Mouse (Mus musculus): ENCODE results near the gene Thada. TPM values are rescaled to one million over a fixed set of nuclear protein-coding genes. Genes with fewer than 3 reads are reported as not detected.
A peak's percentile ranks its signal among the peaks of the same experiment; 100 is the strongest.

The Thada gene
- polyA plus RNA-seq, 1 experiment from 2014 or later, result 2.3 TPM

- DNase-seq (ENCODE audit: low spot score) (no peak), ATAC-seq (no peak)
- Histone ChIP-seq H3K36me3 (ENCODE audit: insufficient read depth, low read length) (no peaks in the 10 kb centered on the region), H3K9ac (replicated peaks; ENCODE audit: low read depth) (no peak overlapping the region), H3K27me3 (replicated peaks; ENCODE audit: insufficient read depth, low read length) (no peaks in the 10 kb centered on the region), H3K27ac (ENCODE audit: low read length) (no peak overlapping the region), H3K9me3 (ENCODE audit: low read length) (no peaks in the 10 kb centered on the region), H3K4me3 (ENCODE audit: low read depth, low read length) (no peak overlapping the region), H3K4me2 (replicated peaks; ENCODE audit: low read depth, low read length) (no peak overlapping the region), H3K4me1 (ENCODE audit: insufficient read depth, low read depth, low read length) (peaks cover 7% of the 10 kb centered on the region)
- no peak for TF ChIP-seq CTCF (IDR thresholded peaks at IDR 0.05)
- TF ChIP-seq EP300 (IDR thresholded peaks at IDR 0.05), result no peak
- WGBS, result 80% methylated on average over 7 of the region's 7 CpGs
These were observed 289.6 kb downstream of the Thada start for GRCm38 (mm10) chr17:84176446-84176845.

- no peak overlapping the region for H3K4me2 ChIP-seq (replicated peaks; ENCODE audit: low read depth, low read length)
- H3K9ac ChIP-seq (replicated peaks; ENCODE audit: low read depth), result no peak overlapping the region
- 0 out of 2 replicates have a peak, but pooled peaks cover 1% of the 10 kb centered on the region for H3K4me1 ChIP-seq (ENCODE audit: insufficient read depth, low read depth, low read length)
- DNase-seq (ENCODE audit: low spot score) (no peak), ATAC-seq (no peak)
- no peaks in the 10 kb centered on the region for H3K36me3 ChIP-seq (ENCODE audit: insufficient read depth, low read length)
- no peaks in the 10 kb centered on the region for H3K27me3 ChIP-seq (replicated peaks; ENCODE audit: insufficient read depth, low read length)
- H3K27ac ChIP-seq (ENCODE audit: low read length), result no peak overlapping the region
- no peak for TF ChIP-seq EP300 (IDR thresholded peaks at IDR 0.05)
- TF ChIP-seq CTCF (IDR thresholded peaks at IDR 0.05), result no peak
- H3K9me3 ChIP-seq (ENCODE audit: low read length), result no peaks in the 10 kb centered on the region
- 96% methylated on average over 17 of the region's 17 CpGs for WGBS
- H3K4me3 ChIP-seq (ENCODE audit: low read depth, low read length), result no peak overlapping the region
These were observed 290.8 kb downstream of the Thada start for GRCm38 (mm10) chr17:84175196-84175595.

- no peak for DNase-seq (ENCODE audit: low spot score)
- H3K9me3 ChIP-seq (ENCODE audit: low read length), result no peaks in the 10 kb centered on the region
- 87% methylated on average over 4 of the region's 4 CpGs for WGBS
- ATAC-seq, result peak; percentile 30; the same call in 1 of the 2 replicates
- peaks cover 3% of the 10 kb centered on the region; the same call in 1 of the 2 replicates for H3K4me1 ChIP-seq (ENCODE audit: insufficient read depth, low read depth, low read length)
- no peaks in the 10 kb centered on the region for H3K27me3 ChIP-seq (replicated peaks; ENCODE audit: insufficient read depth, low read length)
- no peaks in the 10 kb centered on the region for H3K36me3 ChIP-seq (ENCODE audit: insufficient read depth, low read length)
- no peak overlapping the region for H3K9ac ChIP-seq (replicated peaks; ENCODE audit: low read depth)
- H3K27ac ChIP-seq (ENCODE audit: low read length), result no peak overlapping the region
- TF ChIP-seq CTCF (IDR thresholded peaks at IDR 0.05) (no peak), EP300 (IDR thresholded peaks at IDR 0.05) (no peak)
- H3K4me2 ChIP-seq (replicated peaks; ENCODE audit: low read depth, low read length), result no peak overlapping the region
- H3K4me3 ChIP-seq (ENCODE audit: low read depth, low read length), result no peak overlapping the region
These were observed 298.6 kb downstream of the Thada start for GRCm38 (mm10) chr17:84167377-84167776.

GRCm38 (mm10) chr17:84166135-84166860, 299.7 kb downstream of the Thada start:
- ATAC-seq (0 out of 2 replicates have a peak, but pooled peaks have one; percentile 12), DNase-seq (ENCODE audit: low spot score) (no peak)
- Histone ChIP-seq H3K27me3 (replicated peaks; ENCODE audit: insufficient read depth, low read length) (no peaks in the 10 kb centered on the region), H3K9ac (replicated peaks; ENCODE audit: low read depth) (no peak overlapping the region), H3K9me3 (ENCODE audit: low read length) (no peaks in the 10 kb centered on the region), H3K36me3 (ENCODE audit: insufficient read depth, low read length) (no peaks in the 10 kb centered on the region), H3K4me1 (ENCODE audit: insufficient read depth, low read depth, low read length) (peaks cover 13% of the 10 kb centered on the region), H3K4me2 (replicated peaks; ENCODE audit: low read depth, low read length) (no peak overlapping the region), H3K4me3 (ENCODE audit: low read depth, low read length) (no peak overlapping the region), H3K27ac (ENCODE audit: low read length) (no peak overlapping the region)
- TF ChIP-seq CTCF (IDR thresholded peaks at IDR 0.05) (no peak), EP300 (IDR thresholded peaks at IDR 0.05) (no peak)
- WGBS, result 75% methylated on average over 9 of the region's 9 CpGs

- no peak for DNase-seq (ENCODE audit: low spot score)
- Histone ChIP-seq H3K9ac (replicated peaks; ENCODE audit: low read depth) (no peak overlapping the region), H3K27ac (ENCODE audit: low read length) (no peak overlapping the region), H3K36me3 (ENCODE audit: insufficient read depth, low read length) (no peaks in the 10 kb centered on the region), H3K9me3 (ENCODE audit: low read length) (no peaks in the 10 kb centered on the region), H3K27me3 (replicated peaks; ENCODE audit: insufficient read depth, low read length) (no peaks in the 10 kb centered on the region), H3K4me2 (replicated peaks; ENCODE audit: low read depth, low read length) (no peak overlapping the region), H3K4me3 (ENCODE audit: low read depth, low read length) (no peak overlapping the region), H3K4me1 (ENCODE audit: insufficient read depth, low read depth, low read length) (peaks cover 16% of the 10 kb centered on the region)
- no peak for ATAC-seq
- no peak for TF ChIP-seq CTCF (IDR thresholded peaks at IDR 0.05)
- TF ChIP-seq EP300 (IDR thresholded peaks at IDR 0.05), result no peak
- 83% methylated on average over 3 of the region's 3 CpGs for WGBS
These were observed 300.3 kb downstream of the Thada start for GRCm38 (mm10) chr17:84165735-84166134.

- 88% methylated on average over 8 of the region's 8 CpGs for WGBS
- no peaks in the 10 kb centered on the region for H3K27me3 ChIP-seq (replicated peaks; ENCODE audit: insufficient read depth, low read length)
- H3K4me1 ChIP-seq (ENCODE audit: insufficient read depth, low read depth, low read length), result peaks cover 16% of the 10 kb centered on the region
- H3K36me3 ChIP-seq (ENCODE audit: insufficient read depth, low read length), result no peaks in the 10 kb centered on the region
- ATAC-seq, result no peak
- H3K4me2 ChIP-seq (replicated peaks; ENCODE audit: low read depth, low read length), result no peak overlapping the region
- no peak overlapping the region for H3K9ac ChIP-seq (replicated peaks; ENCODE audit: low read depth)
- no peak overlapping the region for H3K4me3 ChIP-seq (ENCODE audit: low read depth, low read length)
- DNase-seq (ENCODE audit: low spot score), result no peak
- H3K27ac ChIP-seq (ENCODE audit: low read length), result no peak overlapping the region
- TF ChIP-seq EP300 (IDR thresholded peaks at IDR 0.05) (no peak), CTCF (IDR thresholded peaks at IDR 0.05) (no peak)
- H3K9me3 ChIP-seq (ENCODE audit: low read length), result no peaks in the 10 kb centered on the region
These were observed 301.9 kb downstream of the Thada start for GRCm38 (mm10) chr17:84164146-84164545.
